Mouse (Mus musculus) ES-Bruce4 (cell line): Measurements from ENCODE around the gene Rassf5.

ENCODE experiments used
- CTCF ChIP-seq: IDR thresholded peaks from one replicate; pipeline ENCODE4 v1.8.1; 2011; ENCODE audit warnings: low read depth, low read length
- EP300 ChIP-seq: IDR thresholded peaks from 2 replicates; pipeline ENCODE4 v1.6.1; 2011; ENCODE audit warnings: low read depth, low read length; ENCODE audit not compliant: insufficient read depth

- TF ChIP-seq CTCF (no peak), EP300 (no peak)
Observed at GRCm38 (mm10) chr1:131193746-131194145, 51.3 kb downstream of the Rassf5 start.
